Mouse (Mus musculus) intestine, embryonic 14.5 days (tissue): Measurements from ENCODE around the gene 4933400A11Rik. TPM values are rescaled to one million over a fixed set of nuclear protein-coding genes. Genes with fewer than 3 reads are reported as not detected.

Experiments
- ATAC-seq: fragments of 200-750 bp; cut with Nextera tagmentation; replicated peaks from 2 replicates; pipeline ENCODE4 v1.8.0; 2017; ENCODE audit warnings: low read depth, moderate number of reproducible peaks, moderate TSS enrichment, moderate library complexity; ENCODE audit not compliant: low FRiP score, low TSS enrichment
- DNase-seq: peaks from one replicate; pipeline ENCODE4 v3.0.0-alpha.2; 2018; ENCODE audit warnings: low spot score
- H3K27ac ChIP-seq: fragments of 300-500 bp; sonication (generic); 2 replicates; pipeline ENCODE4 v1.5.1; 2014; ENCODE audit warnings: low read depth, mild to moderate bottlenecking, control low read depth
- H3K27me3 ChIP-seq: fragments of 300-500 bp; sonication (generic); replicated peaks from 2 replicates; pipeline ENCODE4 v1.6.1; 2014; ENCODE audit warnings: low read length, control low read depth; ENCODE audit not compliant: control insufficient read depth, insufficient read depth
- H3K36me3 ChIP-seq: fragments of 300-500 bp; sonication (generic); 2 replicates; pipeline ENCODE4 v1.6.1; 2014; ENCODE audit warnings: low read length, control low read depth; ENCODE audit not compliant: control insufficient read depth, insufficient read depth
- H3K4me1 ChIP-seq: fragments of 300-500 bp; sonication (generic); replicated peaks from 2 replicates; pipeline ENCODE4 v1.6.1; 2014; ENCODE audit warnings: low read length, control low read depth, mixed read lengths; ENCODE audit not compliant: control insufficient read depth, insufficient read depth
- H3K4me2 ChIP-seq: fragments of 300-500 bp; sonication (generic); 2 replicates; pipeline ENCODE4 v1.6.1; 2014; ENCODE audit warnings: low read length
- H3K4me3 ChIP-seq: fragments of 300-500 bp; sonication (generic); 2 replicates; pipeline ENCODE4 v1.5.1; 2014; ENCODE audit warnings: low read depth, low read length, control low read depth, mixed read lengths
- H3K9ac ChIP-seq: fragments of 300-500 bp; sonication (generic); 2 replicates; pipeline ENCODE4 v1.6.1; 2014; ENCODE audit warnings: mild to moderate bottlenecking, low read length
- H3K9me3 ChIP-seq: fragments of 300-500 bp; sonication (generic); 2 replicates; pipeline ENCODE4 v1.6.1; 2016; ENCODE audit warnings: low read length, control low read depth; ENCODE audit not compliant: control insufficient read depth
- WGBS: fragments of 180-500 bp; shearing (Covaris S2); extraction: QIAGEN DNeasy Blood & Tissue Kit; methylation state at CpG from one replicate; pipeline ENCODE4 v1.1.7; 2014; 5-methylcytosine and 5-hydroxymethylcytosine counted together
- polyA plus RNA-seq: library from polyadenylated mRNA; unstranded; fragments of >200 nt; fragmentation: Nextera tagmentation; extraction: Ambion mirVana; gene quantifications from 2 replicates; pipeline ENCODE4 v1.2.1, GENCODE M21; 2014

4933400A11Rik gene
- polyA plus RNA-seq, 1 experiment from 2014 or later = 0.68 TPM

DNA sequence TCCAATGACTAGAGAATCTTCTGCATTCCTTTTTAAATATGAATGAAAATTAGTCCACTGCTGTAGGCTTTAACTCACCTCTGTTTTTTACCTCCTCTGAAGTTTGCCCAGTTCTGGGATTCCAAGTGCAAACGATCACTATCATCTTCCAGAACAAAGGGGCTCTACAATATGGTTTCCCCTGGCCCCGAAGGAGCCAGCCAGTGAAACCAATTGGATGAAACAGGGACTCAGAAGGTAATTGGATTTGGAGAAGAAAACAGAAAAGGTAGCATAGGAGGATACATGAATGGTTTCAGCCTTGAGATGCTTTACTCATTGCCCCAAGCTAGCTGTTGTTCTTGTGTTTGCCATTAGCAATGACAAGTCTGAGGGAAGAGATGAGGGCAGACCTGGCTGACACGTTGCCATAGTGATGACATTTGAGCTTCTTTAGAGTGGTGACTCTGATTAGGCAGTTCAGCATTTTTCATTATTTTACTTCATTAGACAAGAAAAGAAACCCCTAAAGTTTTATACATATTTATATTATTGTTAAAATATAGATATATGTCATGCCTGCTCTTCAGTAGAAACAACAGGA, 44.0 kb downstream of the 4933400A11Rik start:
- no peaks in the 10 kb centered on the region for H3K4me1 ChIP-seq
- no peaks in the 10 kb centered on the region for H3K36me3 ChIP-seq
- H3K27me3 ChIP-seq = no peaks in the 10 kb centered on the region
- H3K27ac ChIP-seq = no peak overlapping the region
- H3K9ac ChIP-seq = no peak overlapping the region
- no peaks in the 10 kb centered on the region for H3K9me3 ChIP-seq
- H3K4me2 ChIP-seq = no peak overlapping the region
- 67% methylated on average over 3 of the region's 3 CpGs for WGBS
- DNase-seq (no peak), ATAC-seq (no peak)
- H3K4me3 ChIP-seq = no peak overlapping the region

Other genes starting within 250 kb of the 4933400A11Rik start
- gene Mid1, start 94.4 kb downstream of the 4933400A11Rik start, polyA plus RNA-seq = 10.3 and 11.2 TPM in 2 replicates
- 223 and 261 TPM in 2 replicates for gene Gm21887, start 230.0 kb upstream of the 4933400A11Rik start, polyA plus RNA-seq